Mouse (Mus musculus) erythroblast, embryonic 14.5 days (primary cell): ENCODE results near the gene S100pbp. TPM values are rescaled to one million over a fixed set of nuclear protein-coding genes. Genes with fewer than 3 reads are reported as not detected.

Experiments used
- H3K27me3 ChIP-seq: 2 replicates; pipeline ENCODE4 v1.6.1; 2012; ENCODE audit warnings: inconsistent platforms; ENCODE audit not compliant: control insufficient read depth
- H3K36me3 ChIP-seq: 2 replicates; pipeline ENCODE4 v1.6.1; 2012; ENCODE audit warnings: mild to moderate bottlenecking, inconsistent platforms; ENCODE audit not compliant: control insufficient read depth
- H3K4me1 ChIP-seq: 2 replicates; pipeline ENCODE4 v1.6.1; 2012; ENCODE audit warnings: inconsistent platforms; ENCODE audit not compliant: control insufficient read depth
- H3K4me3 ChIP-seq: replicated peaks from 2 replicates; pipeline ENCODE3; 2012; ENCODE audit warnings: moderate library complexity, mild to moderate bottlenecking, inconsistent platforms
- H3K9me3 ChIP-seq: 2 replicates; pipeline ENCODE4 v1.6.1; 2012; ENCODE audit warnings: low read length, inconsistent platforms, mixed read lengths; ENCODE audit not compliant: control insufficient read depth
- GATA1 ChIP-seq: IDR thresholded peaks from 2 replicates; pipeline ENCODE4 v1.6.1; 2012; ENCODE audit warnings: low read length, inconsistent platforms, mixed read lengths
- TAL1 ChIP-seq: IDR thresholded peaks from 3 replicates; pipeline ENCODE4 v1.6.1; 2012; ENCODE audit warnings: low read length, inconsistent platforms, mixed read lengths
- polyA plus RNA-seq: library from polyadenylated mRNA; stranded (reverse); fragments of >175 nt; gene quantifications from 2 replicates; pipeline ENCODE4 v1.2.3, GENCODE M21; 2012

S100pbp gene
- polyA plus RNA-seq, 1 experiment: 0.19 TPM

DNA sequence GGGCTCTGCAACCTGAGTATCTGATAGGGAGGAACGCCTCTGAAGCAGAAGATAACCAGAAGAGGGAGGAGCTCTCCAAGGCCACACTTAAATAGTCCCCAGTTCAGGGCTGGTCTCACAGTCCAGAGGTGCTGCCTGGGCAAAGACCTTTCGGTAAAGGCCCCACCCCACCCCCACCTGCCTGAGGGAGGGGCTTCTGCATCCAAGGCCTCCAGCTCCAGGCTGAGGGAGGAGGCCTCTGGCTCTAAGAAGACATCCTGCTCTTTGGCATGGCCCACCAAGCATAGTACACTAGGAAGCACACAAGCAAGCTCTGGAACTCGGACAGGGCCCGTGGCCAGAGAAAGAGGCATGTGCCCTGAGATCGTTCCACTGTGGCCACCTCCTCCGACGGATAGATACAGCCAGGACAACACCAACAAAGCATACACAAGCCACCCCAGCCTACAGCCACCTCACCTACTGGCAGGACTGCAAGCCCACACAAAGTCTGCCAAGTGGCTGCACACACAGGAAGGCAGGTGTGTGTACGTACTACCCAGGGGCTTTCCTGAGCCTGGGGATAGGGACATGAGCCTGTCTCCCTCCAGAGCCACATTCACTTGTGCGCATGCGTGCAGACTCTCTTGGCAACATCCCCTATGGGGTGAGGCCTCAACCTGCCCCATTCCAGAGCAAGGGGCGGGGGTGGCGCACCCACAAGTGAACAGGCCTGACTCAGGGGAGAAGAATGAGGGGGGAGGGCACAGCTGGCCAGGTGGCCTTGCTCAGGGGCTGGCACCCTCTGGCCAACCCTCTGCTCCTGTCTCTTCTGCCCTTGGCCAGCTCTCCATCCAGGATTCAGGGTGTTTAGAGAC, 42.3 kb upstream of the S100pbp start:
- H3K4me1 ChIP-seq: peaks cover 64% of the 10 kb centered on the region
- peaks cover 2% of the 10 kb centered on the region; the same call in 1 of the 2 replicates for H3K9me3 ChIP-seq
- H3K36me3 ChIP-seq: no peaks in the 10 kb centered on the region
- TF ChIP-seq GATA1: no peak
- H3K4me3 ChIP-seq: no peak overlapping the region
- H3K27me3 ChIP-seq: peaks cover 30% of the 10 kb centered on the region

DNA sequence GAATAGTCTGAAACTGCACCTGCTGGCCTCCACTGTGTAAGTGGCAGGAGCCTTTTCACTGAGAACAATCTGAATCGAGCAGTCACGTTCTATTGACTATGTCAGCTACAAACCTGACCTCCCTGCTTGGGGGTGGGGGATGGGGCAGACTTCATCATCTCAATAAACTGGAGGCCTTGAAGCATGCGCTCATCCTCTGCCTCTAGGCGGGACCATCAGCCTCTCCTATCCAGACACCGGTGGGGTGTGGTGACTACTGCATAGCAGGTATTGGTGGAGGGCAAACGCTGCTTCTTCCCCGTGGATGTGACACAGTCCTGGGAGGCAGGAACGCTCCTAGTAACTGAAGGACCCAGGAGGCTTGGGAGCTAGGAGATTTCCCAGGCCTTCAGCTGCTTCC, 41.4 kb upstream of the S100pbp start:
- Histone ChIP-seq H3K4me1 (peaks cover 55% of the 10 kb centered on the region), H3K4me3 (no peak overlapping the region), H3K9me3 (peaks cover 2% of the 10 kb centered on the region; the same call in 1 of the 2 replicates), H3K27me3 (peaks cover 39% of the 10 kb centered on the region), H3K36me3 (no peaks in the 10 kb centered on the region)
- no peak for TF ChIP-seq GATA1
- no peak for TF ChIP-seq TAL1

- Histone ChIP-seq H3K4me1 (peaks cover 37% of the 10 kb centered on the region), H3K9me3 (peaks cover 7% of the 10 kb centered on the region; the same call in 1 of the 2 replicates), H3K27me3 (peaks cover 68% of the 10 kb centered on the region), H3K4me3 (no peak overlapping the region), H3K36me3 (peaks cover 7% of the 10 kb centered on the region; the same call in 1 of the 2 replicates)
- TF ChIP-seq TAL1: no peak
- TF ChIP-seq GATA1: no peak
These were observed 38.5 kb upstream of the S100pbp start for GRCm38 (mm10) chr4:129227985-129228381.

DNA sequence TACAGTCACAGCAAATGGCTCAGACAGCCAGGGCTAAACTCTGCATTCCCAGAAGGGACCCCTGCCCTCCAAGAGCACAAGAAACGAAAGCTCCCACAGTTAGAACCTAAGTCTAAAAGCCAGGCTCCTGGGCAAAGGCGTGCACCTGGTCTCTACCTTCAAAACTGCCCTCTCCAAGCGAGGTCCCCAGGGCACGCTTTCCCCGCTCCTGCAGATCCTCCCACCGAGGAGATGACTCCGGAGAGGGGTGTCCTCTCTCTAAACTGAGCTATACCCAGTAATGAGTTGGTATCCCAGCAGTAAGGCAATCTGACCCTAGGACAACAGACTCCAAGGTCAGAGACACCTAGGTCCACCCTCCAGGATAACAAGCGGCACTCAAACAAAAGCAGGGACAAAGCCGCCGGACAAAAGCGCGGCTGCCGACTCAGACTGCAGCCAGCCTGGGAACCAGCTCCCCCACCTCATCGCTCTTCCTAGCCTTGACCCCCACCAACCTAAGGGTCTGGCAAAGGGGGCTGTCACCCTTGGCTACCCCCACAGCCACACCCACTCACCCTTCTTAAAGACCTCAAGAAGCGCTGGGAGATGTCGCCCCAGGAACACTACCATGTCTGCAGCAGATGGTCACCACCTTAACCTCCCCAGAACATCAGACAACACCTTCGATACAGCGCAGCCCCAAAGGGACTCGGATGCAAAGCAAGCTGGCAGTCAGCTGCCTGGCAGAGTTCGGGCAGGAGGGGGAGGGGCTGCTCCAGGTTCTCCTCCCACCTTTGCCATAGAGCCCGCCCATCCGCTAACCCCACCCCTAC, 37.9 kb upstream of the S100pbp start:
- H3K4me3 ChIP-seq: no peak overlapping the region
- TF ChIP-seq GATA1: no peak
- no peak for TF ChIP-seq TAL1
- H3K4me1 ChIP-seq: peaks cover 32% of the 10 kb centered on the region
- H3K36me3 ChIP-seq: peaks cover 8% of the 10 kb centered on the region; the same call in 1 of the 2 replicates
- H3K9me3 ChIP-seq: peaks cover 7% of the 10 kb centered on the region; the same call in 1 of the 2 replicates
- peaks cover 74% of the 10 kb centered on the region for H3K27me3 ChIP-seq

DNA sequence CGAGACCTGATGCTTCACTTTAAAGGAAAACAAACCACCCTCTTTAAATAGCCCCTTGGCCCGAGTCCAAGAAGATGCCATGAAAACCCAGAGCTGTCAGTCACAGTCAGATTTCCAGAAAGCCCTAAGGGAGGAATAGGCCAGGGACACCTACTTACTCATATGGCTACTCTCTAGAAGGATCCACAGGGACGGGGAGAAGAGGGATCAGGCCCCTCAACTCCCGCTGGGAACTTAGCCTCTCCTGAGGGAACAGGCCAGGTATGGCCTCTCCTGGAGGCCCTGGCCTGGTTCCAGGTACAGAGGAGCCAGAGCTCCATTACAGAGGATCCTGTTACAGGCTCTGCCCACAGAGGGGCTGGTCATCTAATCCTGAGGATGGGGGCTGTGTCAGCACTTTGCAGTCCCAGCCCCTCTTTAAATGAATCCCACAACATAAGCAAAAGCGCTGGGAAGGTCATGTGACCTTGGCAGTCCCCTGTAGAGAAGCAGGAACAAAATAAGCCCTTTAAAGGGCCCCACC, 37.0 kb upstream of the S100pbp start:
- H3K9me3 ChIP-seq: peaks cover 7% of the 10 kb centered on the region; the same call in 1 of the 2 replicates
- peaks cover 11% of the 10 kb centered on the region; the same call in 1 of the 2 replicates for H3K36me3 ChIP-seq
- peaks cover 83% of the 10 kb centered on the region for H3K27me3 ChIP-seq
- H3K4me1 ChIP-seq: peaks cover 26% of the 10 kb centered on the region
- no peak overlapping the region for H3K4me3 ChIP-seq
- no peak for TF ChIP-seq TAL1
- TF ChIP-seq GATA1: no peak

- no peak overlapping the region for H3K4me3 ChIP-seq
- H3K4me1 ChIP-seq: peaks cover 14% of the 10 kb centered on the region
- H3K36me3 ChIP-seq: peaks cover 20% of the 10 kb centered on the region
- H3K27me3 ChIP-seq: peaks cover 84% of the 10 kb centered on the region
- H3K9me3 ChIP-seq: peaks cover 7% of the 10 kb centered on the region; the same call in 1 of the 2 replicates
- TF ChIP-seq TAL1 (no peak), GATA1 (no peak)
These were observed 35.8 kb upstream of the S100pbp start for GRCm38 (mm10) chr4:129225315-129225714.

DNA sequence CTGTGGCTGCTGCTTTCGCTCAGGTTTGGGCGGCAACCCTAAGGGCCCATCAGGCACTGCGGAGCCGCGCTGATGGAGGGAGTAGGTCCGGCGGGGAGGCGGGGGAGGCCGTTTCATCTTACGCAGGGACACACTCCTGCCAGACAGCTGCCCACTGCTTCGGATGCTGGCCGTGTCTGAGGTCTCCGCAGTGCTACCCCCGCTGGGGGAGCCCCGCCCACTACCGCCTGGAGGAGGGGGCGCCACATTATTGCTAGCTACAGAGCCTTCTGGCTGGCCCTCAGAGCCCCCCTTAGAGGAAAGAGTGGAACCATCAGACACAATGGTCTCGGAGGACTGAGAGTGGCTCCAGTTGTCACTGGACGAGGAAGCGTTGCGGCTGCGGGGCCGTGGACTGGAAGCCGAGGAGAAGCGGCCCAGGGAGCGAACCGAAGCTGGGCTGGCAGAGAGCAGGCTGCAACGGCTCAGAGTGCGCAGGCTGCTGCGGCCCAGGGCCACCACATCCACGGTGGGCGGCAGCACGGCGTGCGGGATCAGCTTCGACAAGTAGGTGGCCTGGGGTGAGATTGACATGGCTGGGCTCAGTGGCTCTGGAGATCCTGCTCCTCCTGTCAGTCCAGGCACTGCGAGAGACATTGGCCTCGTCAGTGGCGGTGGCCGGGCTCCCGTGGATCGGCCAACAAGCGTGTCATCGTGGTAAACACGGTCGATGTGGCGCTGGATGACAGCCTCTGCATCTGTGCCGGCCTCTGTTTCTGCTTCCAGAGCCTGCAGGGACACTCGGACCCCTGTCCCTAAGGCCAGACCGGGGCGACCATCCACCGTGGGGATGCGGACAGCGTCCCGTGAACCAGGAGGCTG, 34.1 kb upstream of the S100pbp start:
- TF ChIP-seq TAL1: no peak
- no peak for TF ChIP-seq GATA1
- peaks cover 37% of the 10 kb centered on the region for H3K36me3 ChIP-seq

More for the DNA sequence above, 34.1 kb upstream of the S100pbp start:
- H3K4me3 ChIP-seq: no peak overlapping the region
- H3K9me3 ChIP-seq: peaks cover 5% of the 10 kb centered on the region; the same call in 1 of the 2 replicates
- peaks cover 71% of the 10 kb centered on the region for H3K27me3 ChIP-seq
- peaks cover 14% of the 10 kb centered on the region for H3K4me1 ChIP-seq
